Mouse (Mus musculus) 3T3-L1 (cell line): ENCODE data around the gene Hist1h2bq.
"Not testable (repeated sequence)": the region's sequence is repeated elsewhere in the genome, so short reads cannot be mapped to it uniquely, and the experiment has no call there.

Experiments
- DNase-seq: peaks from one replicate; pipeline ENCODE4 v3.0.0-alpha.2; 2015; ENCODE audit warnings: low read depth, low spot score

The Hist1h2bq gene

GRCm38 (mm10) chr13:21810073-21810472 lies at the start of gene Hist1h2bq, which contains the start of gene Hist1h2ao:
Hist1h2bq (minus strand) TSS chr13:21810197.
Hist1h2ao (plus strand) TSS chr13:21810465.
- not testable (repeated sequence) for DNase-seq

- peak; percentile 86 for DNase-seq
Observed at GRCm38 (mm10) chr13:21855698-21856162, 45.7 kb upstream of the Hist1h2bq start.

- peak; percentile 89 for DNase-seq
Observed at GRCm38 (mm10) chr13:21855146-21855545, 45.1 kb upstream of the Hist1h2bq start.

- DNase-seq = peak; percentile 61
Observed at GRCm38 (mm10) chr13:21852215-21852945, 42.4 kb upstream of the Hist1h2bq start.

- not testable (repeated sequence) for DNase-seq
Observed at GRCm38 (mm10) chr13:21850696-21851095, 40.7 kb upstream of the Hist1h2bq start.

- DNase-seq = peak; percentile 80
Observed at GRCm38 (mm10) chr13:21847883-21848282, 37.9 kb upstream of the Hist1h2bq start.

GRCm38 (mm10) chr13:21846356-21846755 lies 36.4 kb upstream of the Hist1h2bq start:
- DNase-seq = not testable (repeated sequence)

GRCm38 (mm10) chr13:21840508-21840907 lies 30.5 kb upstream of the Hist1h2bq start:
- DNase-seq = not testable (repeated sequence)

GRCm38 (mm10) chr13:21833461-21833860 lies 23.5 kb upstream of the Hist1h2bq start, which contains the start of the genes Hist1h2ap and Hist1h2br:
Hist1h2ap (minus strand) TSS chr13:21833507.
Hist1h2br (plus strand) TSS chr13:21833743.
- not testable (repeated sequence) for DNase-seq

GRCm38 (mm10) chr13:21831418-21832394 lies 21.7 kb upstream of the Hist1h2bq start, which contains the start of gene Hist1h4n:
Hist1h4n (minus strand) TSS chr13:21832196.
- not testable (repeated sequence) for DNase-seq

- no peak for DNase-seq
Observed at GRCm38 (mm10) chr13:21830344-21830743, 20.3 kb upstream of the Hist1h2bq start.

- DNase-seq = no peak
Observed at GRCm38 (mm10) chr13:21828511-21828910, 18.5 kb upstream of the Hist1h2bq start.

GRCm38 (mm10) chr13:21820082-21820890 lies 10.3 kb upstream of the Hist1h2bq start:
- DNase-seq = not testable (repeated sequence)

GRCm38 (mm10) chr13:21812092-21812491 lies 2.1 kb upstream of the Hist1h2bq start:
- DNase-seq = not testable (repeated sequence)

- not testable (repeated sequence) for DNase-seq
Observed at GRCm38 (mm10) chr13:21811539-21811938, 1.5 kb upstream of the Hist1h2bq start, which contains the start of gene Hist1h4m. Hist1h4m (plus strand) TSS chr13:21811746.

GRCm38 (mm10) chr13:21811074-21811473 lies 1.1 kb upstream of the Hist1h2bq start:
- DNase-seq = not testable (repeated sequence)

- not testable (repeated sequence) for DNase-seq
Observed at GRCm38 (mm10) chr13:21803058-21803457, 6.9 kb downstream of the Hist1h2bq start.

- DNase-seq = not testable (repeated sequence)
Observed at GRCm38 (mm10) chr13:21797163-21797562, 12.8 kb downstream of the Hist1h2bq start.

GRCm38 (mm10) chr13:21795584-21795983 lies 14.4 kb downstream of the Hist1h2bq start:
- no peak for DNase-seq

GRCm38 (mm10) chr13:21790601-21791283 lies 19.3 kb downstream of the Hist1h2bq start:
- no peak for DNase-seq
